Mouse (Mus musculus) CH12.LX (cell line): ENCODE data around the gene Wdr90. TPM values are rescaled to one million over a fixed set of nuclear protein-coding genes. Genes with fewer than 3 reads are reported as not detected.
A peak's percentile ranks its signal among the peaks of the same experiment; 100 is the strongest.
"Not testable (repeated sequence)": the region's sequence is repeated elsewhere in the genome, so short reads cannot be mapped to it uniquely, and the experiment has no call there.

Source experiments
- DNase-seq: peaks from one replicate; pipeline ENCODE4 v3.0.0-alpha.2; 2013; ENCODE audit errors: extremely low read depth
- H3K27ac ChIP-seq: 2 replicates; pipeline ENCODE4 v1.5.1; 2012; ENCODE audit warnings: low read depth, mild to moderate bottlenecking, control low read depth, moderate library complexity; ENCODE audit not compliant: insufficient read depth
- H3K27me3 ChIP-seq: replicated peaks from 2 replicates; pipeline ENCODE3; 2012; ENCODE audit warnings: inconsistent platforms
- H3K36me3 ChIP-seq, 2 experiments: replicated peaks in 1 of 2; 2 replicates each; pipeline versions ENCODE3 to v1.6.1; 2012; ENCODE audit warnings: inconsistent platforms in 1 of 2, low read length in 1 of 2, mild to moderate bottlenecking in 1 of 2, mixed read lengths in 1 of 2, moderate library complexity in 1 of 2; ENCODE audit not compliant: control insufficient read depth in 1 of 2, insufficient read depth in 1 of 2
- H3K4me1 ChIP-seq, 2 experiments: 2 replicates each; pipeline ENCODE4 v1.6.1; 2012; ENCODE audit warnings: inconsistent platforms in 1 of 2, moderate library complexity in 1 of 2; ENCODE audit not compliant: insufficient read depth in 2 of 2, control insufficient read depth in 1 of 2
- H3K4me2 ChIP-seq: 2 replicates; pipeline ENCODE4 v1.6.1; 2012; ENCODE audit warnings: low read depth, mild to moderate bottlenecking, control low read depth; ENCODE audit not compliant: poor library complexity, insufficient read depth, severe bottlenecking
- H3K4me3 ChIP-seq, 3 experiments: fragments of 150-350 bp in 1 of 3; sonication (generic) in 1 of 3; replicated peaks in 1 of 3; 2 replicates each; pipeline versions ENCODE3 to v1.5.1; 2011 to 2012; ENCODE audit warnings: low read depth in 2 of 3, low read length in 2 of 3, mild to moderate bottlenecking in 2 of 3, moderate library complexity in 2 of 3, control low read depth in 1 of 3, improper control_type of control experiment in 1 of 3, inconsistent platforms in 1 of 3, mixed read lengths in 1 of 3; ENCODE audit not compliant: poor library complexity in 1 of 3
- H3K79me2 ChIP-seq: replicated peaks from 2 replicates; pipeline ENCODE4 v1.6.1; 2012; ENCODE audit warnings: mild to moderate bottlenecking, moderate library complexity; ENCODE audit not compliant: control insufficient read depth, poor library complexity, insufficient read depth, severe bottlenecking; ENCODE audit errors: extremely low read depth
- H3K9ac ChIP-seq: 2 replicates; pipeline ENCODE4 v1.6.1; 2012; ENCODE audit warnings: low read depth, mild to moderate bottlenecking, control low read depth, moderate library complexity; ENCODE audit not compliant: insufficient read depth
- H3K9me3 ChIP-seq: replicated peaks from 2 replicates; pipeline ENCODE3; 2012; ENCODE audit warnings: low read length, inconsistent platforms, mixed read lengths
- CHD1 ChIP-seq: IDR thresholded peaks from 2 replicates; pipeline ENCODE4 v1.6.1; 2012; ENCODE audit warnings: low read depth, low read length, improper control_type of control experiment, inconsistent platforms
- E2F4 ChIP-seq: IDR thresholded peaks from 2 replicates; pipeline ENCODE4 v1.6.1; 2011; ENCODE audit warnings: low read depth, low read length, improper control_type of control experiment; ENCODE audit not compliant: insufficient replicate concordance
- JUND ChIP-seq: conservative IDR thresholded peaks from 2 replicates; pipeline ENCODE4 v1.6.1; 2011; ENCODE audit warnings: low read depth, low read length, improper control_type of control experiment
- MAZ ChIP-seq: IDR thresholded peaks from 2 replicates; pipeline ENCODE4 v1.6.1; 2012; ENCODE audit warnings: low read depth, mild to moderate bottlenecking, inconsistent platforms, low read length, improper control_type of control experiment, moderate library complexity
- SIN3A ChIP-seq: IDR thresholded peaks from 2 replicates; pipeline ENCODE4 v1.6.1; 2012; ENCODE audit warnings: low read length, improper control_type of control experiment, inconsistent platforms
- TBP ChIP-seq: conservative IDR thresholded peaks from 2 replicates; pipeline ENCODE4 v1.6.1; 2011; ENCODE audit warnings: low read depth, low read length, improper control_type of control experiment
- USF2 ChIP-seq: conservative IDR thresholded peaks from 2 replicates; pipeline ENCODE4 v1.6.1; 2011; ENCODE audit warnings: low read depth, low read length, improper control_type of control experiment
- dilution Hi-C: fragments of 300-500 bp; cut with MboI; formaldehyde crosslinking; loops from 2 replicates; pipeline ENCODE4 v1.14.3; 2020; ENCODE audit warnings: low sequenced_read_pairs; ENCODE audit not compliant: extremely low pct_unique_long_range_greater_than_20kb, extremely low pct_ligation_motif_present
- in situ Hi-C: fragments of 300-500 bp; cut with MboI; formaldehyde crosslinking; loops from 3 replicates; pipeline ENCODE4 v1.14.3; 2019; ENCODE audit warnings: low sequenced_read_pairs, low pct_ligation_motif_present, low pct_unique_long_range_greater_than_20kb, mixed read lengths
- polyA plus RNA-seq: library from polyadenylated mRNA; unstranded; fragments of >175 nt; gene quantifications from 2 replicates; pipeline ENCODE4 v1.2.1, GENCODE M21; 2012; ENCODE audit warnings: low read depth; ENCODE audit not compliant: insufficient read length
- total RNA-seq, 2 experiments: library from RNA; depleted of rRNA; stranded (reverse); fragments of 300-350 nt in 1 of 2; fragments of >200 nt in 1 of 2; gene quantifications; 2 replicates each; pipeline ENCODE4 v1.2.3; 2012 to 2014

Gene Wdr90
- total and polyA plus RNA-seq, 3 experiments, result 16.0 to 38.0 (median 23.8) TPM

DNA sequence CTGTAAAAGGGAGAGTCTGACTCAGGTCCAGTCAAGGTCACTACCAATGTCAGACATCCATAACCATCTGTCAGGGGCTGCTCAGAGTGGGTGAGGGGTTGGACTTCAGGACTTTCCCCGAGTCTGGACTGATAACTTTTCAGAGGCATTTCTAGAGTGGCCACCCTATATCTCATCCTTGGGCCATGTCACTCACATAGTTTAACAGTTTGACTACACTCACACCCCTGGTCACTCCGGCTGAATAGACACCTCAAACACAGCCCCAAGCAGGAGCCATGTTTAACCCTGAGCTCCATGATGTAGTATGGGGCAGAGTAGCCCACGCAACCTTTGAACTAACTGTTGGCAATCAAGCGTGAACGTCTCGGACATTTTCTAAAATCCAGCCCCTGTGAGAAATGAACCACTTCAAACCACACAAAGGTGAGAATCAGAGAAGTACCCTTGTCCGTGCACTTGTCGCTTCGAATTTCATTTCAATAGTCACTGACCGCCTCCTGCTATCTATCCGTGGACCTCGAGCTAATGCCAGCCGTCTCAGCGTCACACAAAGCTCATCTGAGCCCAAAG, 12.9 kb upstream of the Wdr90 start:
- in situ Hi-C loops, result no loop called here
- dilution Hi-C loops, result no loop called here
- Histone ChIP-seq H3K27ac (peak overlapping the region; percentile 60), H3K9me3 (no peaks in the 10 kb centered on the region), H3K4me3 (peak overlapping the region; percentile 61 to 93 (median 63)), H3K36me3 (peaks cover 17 to 26% of the 10 kb centered on the region in 2 experiments), H3K9ac (peak overlapping the region; percentile 44), H3K79me2 (no peaks in the 10 kb centered on the region), H3K4me2 (peak overlapping the region; percentile 46), H3K4me1 (peaks cover 6 to 18% of the 10 kb centered on the region in 2 experiments), H3K27me3 (peaks cover 23% of the 10 kb centered on the region)
- TF ChIP-seq CHD1 (0 out of 2 replicates have a peak, but pooled peaks have one; percentile 62), SIN3A (0 out of 2 replicates have a peak, but pooled peaks have one; percentile 12), E2F4 (no peak)
- no peak for DNase-seq

DNA sequence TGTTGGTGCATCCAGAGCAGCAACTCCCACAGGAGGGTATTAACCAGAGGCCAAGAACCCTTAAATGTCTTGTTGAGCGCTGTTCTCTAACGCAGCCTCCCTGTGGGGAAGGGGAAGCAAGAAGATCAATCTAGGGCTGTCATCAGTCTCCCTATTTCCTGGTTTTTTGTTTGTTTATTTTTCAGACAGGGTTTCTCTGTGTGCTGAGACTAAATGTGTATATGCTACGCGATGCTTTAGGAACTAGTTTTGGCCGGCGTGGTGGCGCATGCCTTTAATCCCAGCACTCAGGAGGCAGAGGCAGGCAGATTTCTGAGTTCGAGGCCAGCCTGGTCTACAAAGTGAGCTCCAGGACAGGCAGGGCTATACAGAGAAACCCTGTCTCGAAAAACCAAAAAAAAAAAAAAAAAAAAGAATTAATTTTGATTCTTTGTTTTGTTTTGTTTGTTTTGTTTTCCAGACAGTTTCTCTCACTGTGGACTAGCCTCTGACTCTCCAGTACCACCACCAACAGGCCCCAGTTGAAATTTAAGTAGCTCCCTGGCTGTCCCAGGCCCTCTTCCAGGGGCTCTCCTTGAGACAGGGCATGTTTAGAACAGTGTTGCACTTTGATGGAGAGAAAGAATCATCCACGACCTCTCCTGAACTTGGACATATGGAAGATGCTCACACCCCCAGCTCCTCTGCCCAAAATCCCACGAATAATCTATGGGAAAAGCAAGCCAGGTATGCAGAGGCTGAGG, 12.3 kb upstream of the Wdr90 start:
- TF ChIP-seq USF2 (no peak), TBP (peak; percentile 92)
- Histone ChIP-seq H3K27ac (peak overlapping the region; percentile 60; the same call in 1 of the 2 replicates), H3K79me2 (no peaks in the 10 kb centered on the region), H3K36me3 (peaks cover 11 to 20% of the 10 kb centered on the region in 2 experiments), H3K9me3 (no peaks in the 10 kb centered on the region), H3K4me2 (peak overlapping the region; percentile 46), H3K27me3 (peaks cover 29% of the 10 kb centered on the region), H3K9ac (peak overlapping the region; percentile 44; the same call in 1 of the 2 replicates), H3K4me3 (peak overlapping the region; percentile 61 to 93 (median 63)), H3K4me1 (peaks cover 6 to 22% of the 10 kb centered on the region in 2 experiments)
- dilution Hi-C loops (no loop called here), in situ Hi-C loops (no loop called here)
- DNase-seq, result no peak

DNA sequence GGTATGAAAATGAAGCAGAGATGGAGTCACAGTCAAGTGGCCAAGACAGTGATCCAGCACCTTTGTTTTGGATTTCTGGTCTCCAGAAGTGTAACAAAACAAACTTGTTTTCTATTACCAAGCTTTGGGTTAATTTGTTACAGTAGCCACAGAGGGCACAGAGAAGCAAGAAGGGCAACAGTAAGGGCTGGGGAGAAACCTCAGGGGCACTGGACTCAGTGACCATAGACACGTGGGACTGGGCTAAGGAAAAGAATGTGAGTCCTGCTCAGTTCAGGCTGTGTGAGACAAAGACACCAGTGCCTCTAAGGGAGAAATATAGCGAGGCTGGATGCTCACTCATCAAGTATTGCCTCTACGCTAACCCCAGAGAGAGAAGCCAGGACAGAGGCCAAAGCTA, 11.4 kb upstream of the Wdr90 start:
- H3K4me2 ChIP-seq, result no peak overlapping the region

DNA sequence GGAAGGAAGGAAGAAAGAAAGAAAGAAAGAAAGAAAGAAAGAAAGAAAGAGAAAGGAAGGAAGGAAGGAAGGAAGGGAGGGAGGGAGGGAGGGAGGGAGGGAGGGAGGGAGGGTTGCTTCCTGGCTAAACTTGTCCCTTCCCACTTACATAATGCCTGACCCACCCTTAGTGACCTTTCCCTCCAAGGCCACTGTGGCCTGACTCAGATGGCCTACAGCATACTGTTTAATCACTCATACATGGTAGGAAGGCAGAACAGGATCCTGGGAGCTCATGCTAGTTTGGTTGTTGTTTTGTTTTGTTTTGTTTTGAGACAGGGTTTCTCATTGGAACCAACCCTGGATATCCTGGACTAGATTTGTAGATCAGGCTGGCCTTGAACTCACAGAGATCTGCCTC, 10.3 kb upstream of the Wdr90 start:
- H3K4me3 ChIP-seq, H3K27ac ChIP-seq, DNase-seq, H3K79me2 ChIP-seq, H3K9me3 ChIP-seq, H3K9ac ChIP-seq, H3K36me3 ChIP-seq, dilution Hi-C loops, H3K4me2 ChIP-seq, in situ Hi-C loops: not testable (repeated sequence)
- Histone ChIP-seq H3K4me1 (peaks cover 9 to 29% of the 10 kb centered on the region in 2 experiments), H3K27me3 (peaks cover 47% of the 10 kb centered on the region)

More for the DNA sequence above, 11.4 kb upstream of the Wdr90 start:
- in situ Hi-C loops (no loop called here), dilution Hi-C loops (no loop called here)
- peaks cover 2 to 11% of the 10 kb centered on the region in 2 experiments for H3K36me3 ChIP-seq
- peaks cover 38% of the 10 kb centered on the region for H3K27me3 ChIP-seq
- peaks cover 10 to 29% of the 10 kb centered on the region in 2 experiments for H3K4me1 ChIP-seq
- no peak overlapping the region for H3K9ac ChIP-seq
- no peak overlapping the region for H3K4me3 ChIP-seq
- no peaks in the 10 kb centered on the region for H3K9me3 ChIP-seq
- no peak overlapping the region for H3K27ac ChIP-seq
- TF ChIP-seq MAZ (no peak), JUND (no peak)
- DNase-seq, result no peak
- H3K79me2 ChIP-seq, result no peaks in the 10 kb centered on the region
